Mouse (Mus musculus) Patski (cell line): ENCODE results near the gene Egr4. TPM values are rescaled to one million over a fixed set of nuclear protein-coding genes. Genes with fewer than 3 reads are reported as not detected.

Source experiments
- ATAC-seq: fragments of 100-300 bp; one replicate; pipeline ENCODE4 v1.8.0; 2021
- CTCF ChIA-PET: fragments of 350-600 bp; sonication (Branson Sonifier 250); formaldehyde crosslinking; loops from one replicate; lab custom pipeline; 2022; ENCODE audit warnings: inconsistent platforms; lab: Charles Lee
- POLR2A ChIA-PET: fragments of 350-600 bp; sonication (Branson Sonifier 250); formaldehyde crosslinking; loops from one replicate; lab custom pipeline; 2022; ENCODE audit warnings: antibody characterized with exemption, inconsistent platforms; lab: Charles Lee
- DNase-seq: peaks from one replicate; pipeline ENCODE4 v3.0.0-alpha.2; 2011; ENCODE audit warnings: low read depth, low spot score
- H3K27me3 ChIP-seq: fragments of 371-371 bp; one replicate; pipeline ENCODE4 v1.5.1; 2021
- CTCF ChIP-seq: fragments of 100-300 bp; IDR thresholded peaks from one replicate; pipeline ENCODE4 v1.5.1; 2021
- in situ Hi-C: fragments of 300-500 bp; cut with MboI; formaldehyde crosslinking; loops from 3 replicates; pipeline ENCODE4 v1.11.1; 2018; ENCODE audit warnings: low pct_unique_long_range_greater_than_20kb, mixed read lengths
- polyA plus RNA-seq: library from polyadenylated mRNA; unstranded; gene quantifications from one replicate; pipeline ENCODE4 v1.2.3, GENCODE M21; 2021

The Egr4 gene
- polyA plus RNA-seq, 1 experiment from 2014 or later = not detected

GRCm38 (mm10) chr6:85472542-85472941, 40.8 kb downstream of the Egr4 start:
- ChIA-PET POLR2A (interaction anchor here (1.3 kb wide), 1 partner anchor 15 kb away, joined by 3 read pairs; no protein-coding TSS in a partner anchor), CTCF (no interaction called here)
- TF ChIP-seq CTCF = no peak

DNA sequence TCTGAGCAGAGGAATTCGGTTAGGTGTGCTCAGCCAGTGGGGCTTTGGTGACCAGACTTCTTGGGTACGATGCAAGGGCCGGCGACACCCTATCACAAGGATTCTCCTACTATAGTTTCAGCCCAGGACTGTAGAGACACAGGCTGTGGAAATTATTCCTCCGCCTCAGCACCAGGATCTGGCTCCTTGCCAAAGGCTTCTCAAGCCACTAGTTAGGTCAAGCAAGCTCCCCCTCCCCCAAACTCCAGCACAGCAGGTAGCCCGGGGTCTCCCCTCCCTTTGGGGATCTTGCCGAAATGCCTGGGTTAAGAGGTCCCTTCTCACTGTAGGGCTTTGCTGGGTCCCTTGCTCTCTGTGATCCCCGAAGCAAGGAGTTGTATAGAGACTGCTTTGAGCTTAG, 41.4 kb downstream of the Egr4 start:
- in situ Hi-C loops = no loop called here

More at GRCm38 (mm10) chr6:85472542-85472941, 40.8 kb downstream of the Egr4 start:
- no peak for ATAC-seq
- in situ Hi-C loops = no loop called here
- no peaks in the 10 kb centered on the region for H3K27me3 ChIP-seq
- no peak for DNase-seq

DNA sequence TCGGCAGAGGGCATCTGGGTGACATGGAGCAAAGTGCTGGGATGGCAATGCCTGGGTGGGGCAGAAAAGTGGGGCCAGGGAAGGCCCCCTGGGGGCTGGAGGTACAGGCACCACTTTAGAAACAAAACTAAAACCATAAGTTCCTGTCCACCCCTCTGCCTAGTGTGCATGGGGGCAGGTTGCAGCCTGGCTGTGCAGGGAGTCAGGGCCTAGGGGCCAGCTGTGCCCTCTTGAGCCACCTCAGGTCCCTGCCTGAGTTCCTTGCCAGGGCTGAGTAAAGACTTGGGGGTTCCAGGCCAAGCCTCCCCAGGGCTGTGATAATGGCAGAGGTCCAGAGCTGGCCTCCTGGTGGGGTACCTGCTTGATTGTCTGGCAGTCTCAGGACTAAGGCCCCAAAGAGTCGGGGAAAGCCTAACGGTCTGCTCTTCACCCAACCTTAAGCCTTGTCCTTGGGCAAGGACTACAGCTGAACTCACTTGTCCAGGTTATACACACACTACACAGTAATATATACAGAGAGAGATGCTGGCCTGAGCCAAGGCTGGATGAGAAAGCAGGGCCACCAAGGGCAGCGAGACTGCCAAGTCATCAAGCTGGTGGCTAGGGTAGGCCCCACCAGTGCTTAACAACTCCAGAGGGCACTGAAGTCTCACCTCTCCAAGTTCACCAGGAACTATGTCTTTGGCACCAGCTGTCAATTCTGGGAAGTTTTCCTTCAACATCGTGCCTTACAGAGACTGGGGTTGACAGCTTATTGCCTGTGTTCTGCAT, 43.5 kb downstream of the Egr4 start:
- no peak for ATAC-seq
- POLR2A ChIA-PET = interaction anchor here (0.8 to 3.1 kb wide), 2 partner anchors 18 kb away, joined by 3 to 13 read pairs; partner anchors contain the start of genes Cct7 and Pradc1

More for the DNA sequence above, 41.4 kb downstream of the Egr4 start:
- TF ChIP-seq CTCF = no peak
- ATAC-seq (no peak), DNase-seq (no peak)
- CTCF ChIA-PET = no interaction called here
- no peaks in the 10 kb centered on the region for H3K27me3 ChIP-seq
- POLR2A ChIA-PET = interaction anchor here (1.3 kb wide), 1 partner anchor 16 kb away, joined by 3 read pairs; no protein-coding TSS in a partner anchor

DNA sequence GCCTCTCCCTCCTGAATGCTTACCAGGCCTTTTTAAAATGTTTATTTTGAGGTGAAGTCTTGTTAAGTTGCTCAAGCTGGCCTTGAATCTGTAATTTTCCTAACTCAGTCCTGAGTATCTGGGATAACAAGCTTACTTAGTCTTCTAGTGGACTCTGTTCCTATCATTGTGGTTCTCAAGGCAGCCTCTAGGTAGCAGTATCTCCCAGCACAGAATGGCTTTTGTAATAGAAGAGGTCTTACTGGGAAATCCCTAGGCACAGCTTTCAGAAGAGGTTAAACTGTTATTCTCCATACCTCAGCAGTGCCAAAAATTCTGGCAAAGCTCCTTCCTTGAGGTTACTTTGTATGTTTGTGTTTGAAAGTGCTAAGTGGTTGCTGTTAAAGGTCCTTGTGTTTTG, 48.0 kb downstream of the Egr4 start:
- in situ Hi-C loops = no loop called here
- ATAC-seq = no peak
- ChIA-PET CTCF (interaction anchor here (0.8 to 1.6 kb wide), 7 partner anchors 9 to 450 kb away, joined by 3 to 6 read pairs (median 4); partner anchors contain the start of genes Nat8f1 and Pradc1), POLR2A (no interaction called here)
- DNase-seq = no peak
- no peak for TF ChIP-seq CTCF
- no peaks in the 10 kb centered on the region for H3K27me3 ChIP-seq

More for the DNA sequence above, 43.5 kb downstream of the Egr4 start:
- H3K27me3 ChIP-seq = no peaks in the 10 kb centered on the region
- DNase-seq = no peak
- in situ Hi-C loops = no loop called here
- TF ChIP-seq CTCF = no peak
- CTCF ChIA-PET = interaction anchor here (0.8 to 1.3 kb wide), 2 partner anchors 7 to 10 kb away, joined by 3 read pairs; no protein-coding TSS in a partner anchor

Other genes starting within 250 kb of the Egr4 start
- 10.9 TPM for gene Sfxn5, start 180.2 kb downstream of the Egr4 start, polyA plus RNA-seq
- 151 TPM for gene Rab11fip5, start 139.0 kb downstream of the Egr4 start, polyA plus RNA-seq
- gene Noto, start 89.7 kb downstream of the Egr4 start, polyA plus RNA-seq = not detected
- gene Smyd5, start 81.6 kb downstream of the Egr4 start, polyA plus RNA-seq = 51.8 TPM
- 397 TPM for gene Cct7, start 62.1 kb downstream of the Egr4 start, polyA plus RNA-seq
- gene Pradc1, start 61.6 kb downstream of the Egr4 start, polyA plus RNA-seq = 14.6 TPM
- 0.06 TPM for gene Fbxo41, start 10.6 kb downstream of the Egr4 start, polyA plus RNA-seq
- gene Alms1, start 73.9 kb upstream of the Egr4 start, polyA plus RNA-seq = 5.4 TPM
- 0.24 TPM for gene Nat8f7, start 199.6 kb upstream of the Egr4 start, polyA plus RNA-seq